Mouse (Mus musculus) right cerebral cortex, postnatal 10 days (tissue): ENCODE results near the gene Gm10409.
"Not testable (repeated sequence)": the region's sequence is repeated elsewhere in the genome, so short reads cannot be mapped to it uniquely, and the experiment has no call there.

Experiments used
- DNase-seq, 2 experiments: peaks; one replicate each; pipeline ENCODE4 v3.0.0; 2021; ENCODE audit warnings: low spot score in 2 of 2

Gm10409 gene

DNA sequence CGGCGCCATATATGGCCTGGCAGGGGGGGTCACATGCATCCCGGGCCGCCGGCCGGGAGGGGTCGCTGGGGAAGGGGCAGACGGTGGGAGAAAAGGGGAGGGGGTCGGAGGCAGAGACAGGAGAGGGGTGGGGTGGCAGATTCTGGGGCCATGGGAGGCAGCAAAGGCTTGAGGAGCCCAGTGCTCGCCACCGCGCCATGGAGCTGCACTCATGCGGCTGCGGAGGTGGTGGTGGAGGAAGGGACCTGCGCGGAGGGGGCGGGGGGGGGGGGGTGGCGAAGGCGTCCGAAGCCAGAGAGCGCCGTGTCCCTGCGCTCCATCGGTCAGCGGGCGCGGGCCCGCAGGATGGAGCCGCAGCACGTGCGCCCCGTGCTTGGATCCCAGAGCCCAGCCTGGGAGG lies at the start of gene Gm10409:
TSS of gene Gm10409 (plus strand) at position 301 of the 400 bp plus-strand sequence.
- not testable (repeated sequence) for DNase-seq

DNA sequence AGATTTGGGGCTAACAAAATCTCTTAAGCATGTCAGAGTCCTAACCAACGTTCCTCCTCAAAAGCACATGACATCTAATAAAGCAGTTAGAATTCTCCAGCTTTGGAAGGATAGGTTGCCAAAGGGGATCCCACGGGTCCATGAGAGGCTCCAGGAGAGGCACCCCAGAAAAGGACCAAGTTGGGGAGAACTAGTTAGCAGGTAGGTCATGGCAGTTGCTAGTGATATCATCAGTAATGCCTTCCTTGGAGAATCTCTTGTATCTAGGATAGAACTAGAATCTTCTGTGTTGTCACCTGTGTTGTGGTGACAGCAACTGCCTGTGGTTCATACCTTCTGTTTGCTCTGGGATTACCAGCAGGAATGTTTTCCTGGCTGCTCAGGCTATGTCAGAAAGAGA lies 17.6 kb upstream of the Gm10409 start, which contains the start of gene Gm10413:
TSS of gene Gm10413 (plus strand) at position 301 of the 400 bp plus-strand sequence.
- not testable (repeated sequence) for DNase-seq

DNA sequence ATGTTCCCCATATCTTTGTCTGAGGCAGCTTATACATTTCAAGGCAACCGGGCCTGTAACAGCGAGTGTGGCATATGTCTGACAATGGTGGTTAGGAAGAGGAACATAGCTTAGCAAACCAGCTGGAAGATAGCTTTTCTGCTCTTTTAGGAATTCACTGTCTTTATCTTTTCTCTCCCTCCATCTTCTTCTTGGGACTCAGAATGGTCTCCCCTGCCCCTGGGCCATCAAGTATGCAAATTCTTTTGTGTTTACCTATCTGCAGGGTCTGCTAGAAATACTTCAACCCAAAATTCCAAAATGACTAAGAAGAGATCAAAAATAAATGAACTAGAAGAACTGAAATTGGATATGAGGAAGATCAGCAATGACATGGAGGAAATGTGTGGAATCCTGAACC lies 15.4 kb downstream of the Gm10409 start, which contains the start of gene Gm3005:
TSS of gene Gm3005 (plus strand) at position 301 of the 400 bp plus-strand sequence.
- not testable (repeated sequence) for DNase-seq

- not testable (repeated sequence) for DNase-seq
These were observed 36.7 kb downstream of the Gm10409 start, which contains the start of gene Gm10408 for GRCm38 (mm10) chr14:3449079-3449478. TSS of gene Gm10408 (plus strand) at chr14:3449379.
